Mouse (Mus musculus): ENCODE data around the gene Tmem87b.

DNA sequence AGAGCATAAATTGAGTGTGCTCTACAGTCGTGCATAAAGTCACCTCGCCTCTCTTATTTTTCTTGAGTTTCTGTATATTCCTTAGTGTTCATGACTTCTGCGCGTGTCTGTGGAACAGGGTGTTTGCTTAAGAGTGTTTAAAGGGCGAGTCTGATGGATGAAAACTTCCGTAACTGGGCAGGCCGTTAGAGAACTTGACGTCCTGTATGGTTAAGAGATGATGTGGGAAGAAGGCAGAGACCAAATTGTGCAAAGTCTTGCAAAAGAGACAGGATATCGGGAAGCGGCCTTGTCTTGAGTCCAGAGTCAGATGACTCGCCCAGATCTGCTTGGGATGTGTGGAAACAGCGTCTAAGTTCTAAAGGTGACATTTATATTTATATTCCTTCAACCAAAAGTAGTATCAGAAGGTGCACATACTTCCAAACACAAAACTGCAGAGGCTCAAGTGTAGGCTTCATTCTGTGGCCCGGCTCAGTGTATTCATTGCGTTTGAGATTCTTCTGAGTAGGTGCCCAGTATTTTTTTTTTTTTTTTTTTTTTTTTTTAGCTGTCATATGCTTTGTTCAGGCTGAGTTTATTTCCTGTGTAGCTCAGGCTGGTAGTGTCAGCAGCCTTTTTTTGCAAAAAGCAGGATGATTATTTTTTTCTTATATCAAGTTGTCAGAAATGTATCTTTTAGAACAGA, 1.2 kb downstream of the Tmem87b start:
- TF ChIP-seq CTCF (IDR thresholded peaks at IDR 0.05; ENCODE audit: low read depth) (no peak), EP300 (IDR thresholded peaks at IDR 0.05; ENCODE audit: low read depth) (no peak; the same call in 1 of the 2 replicates)
